Mouse (Mus musculus) stomach, embryonic 16.5 days (tissue): ENCODE results near the gene Rnf223. TPM values are rescaled to one million over a fixed set of nuclear protein-coding genes. Genes with fewer than 3 reads are reported as not detected.
"Not testable (repeated sequence)": the region's sequence is repeated elsewhere in the genome, so short reads cannot be mapped to it uniquely, and the experiment has no call there.

Experiments
- ATAC-seq: fragments of 200-750 bp; cut with Nextera tagmentation; 2 replicates; pipeline ENCODE4 v1.8.0; 2017; ENCODE audit warnings: moderate number of reproducible peaks, moderate TSS enrichment; ENCODE audit not compliant: insufficient read depth, low FRiP score
- H3K27ac ChIP-seq: fragments of 300-500 bp; sonication (generic); 2 replicates; pipeline ENCODE4 v1.5.1; 2014; ENCODE audit warnings: low read length
- H3K27me3 ChIP-seq: fragments of 300-500 bp; sonication (generic); 2 replicates; pipeline ENCODE4 v1.6.1; 2014; ENCODE audit warnings: low read length, control low read depth, mixed read lengths; ENCODE audit not compliant: control insufficient read depth, insufficient read depth
- H3K36me3 ChIP-seq: fragments of 300-500 bp; sonication (generic); 2 replicates; pipeline ENCODE4 v1.6.1; 2014; ENCODE audit warnings: low read length; ENCODE audit not compliant: control insufficient read depth, insufficient read depth
- H3K4me1 ChIP-seq: fragments of 300-500 bp; sonication (generic); 2 replicates; pipeline ENCODE4 v1.6.1; 2014; ENCODE audit warnings: low read length, control low read depth, mixed read lengths; ENCODE audit not compliant: control insufficient read depth, insufficient read depth
- H3K4me2 ChIP-seq: fragments of 300-500 bp; sonication (generic); 2 replicates; pipeline ENCODE4 v1.6.1; 2014; ENCODE audit warnings: low read depth, low read length, mixed read lengths
- H3K4me3 ChIP-seq: fragments of 300-500 bp; sonication (generic); replicated peaks from 2 replicates; pipeline ENCODE4 v1.5.1; 2014; ENCODE audit warnings: mild to moderate bottlenecking, low read length
- H3K9ac ChIP-seq: fragments of 300-500 bp; sonication (generic); 2 replicates; pipeline ENCODE4 v1.6.1; 2014; ENCODE audit warnings: low read length
- H3K9me3 ChIP-seq: fragments of 300-500 bp; sonication (generic); replicated peaks from 2 replicates; pipeline ENCODE4 v1.6.1; 2016; ENCODE audit warnings: low read length, control low read depth; ENCODE audit not compliant: control insufficient read depth
- WGBS: fragments of 180-500 bp; shearing (Covaris S2); extraction: QIAGEN DNeasy Blood & Tissue Kit; methylation state at CpG from one replicate; pipeline ENCODE4 v1.1.7; 2014; 5-methylcytosine and 5-hydroxymethylcytosine counted together
- polyA plus RNA-seq: library from polyadenylated mRNA; unstranded; fragments of >200 nt; fragmentation: Nextera tagmentation; extraction: Ambion mirVana; gene quantifications from 2 replicates; pipeline ENCODE4 v1.2.1, GENCODE M21; 2015

The Rnf223 gene
- polyA plus RNA-seq, 1 experiment from 2014 or later: 1.1 TPM

DNA sequence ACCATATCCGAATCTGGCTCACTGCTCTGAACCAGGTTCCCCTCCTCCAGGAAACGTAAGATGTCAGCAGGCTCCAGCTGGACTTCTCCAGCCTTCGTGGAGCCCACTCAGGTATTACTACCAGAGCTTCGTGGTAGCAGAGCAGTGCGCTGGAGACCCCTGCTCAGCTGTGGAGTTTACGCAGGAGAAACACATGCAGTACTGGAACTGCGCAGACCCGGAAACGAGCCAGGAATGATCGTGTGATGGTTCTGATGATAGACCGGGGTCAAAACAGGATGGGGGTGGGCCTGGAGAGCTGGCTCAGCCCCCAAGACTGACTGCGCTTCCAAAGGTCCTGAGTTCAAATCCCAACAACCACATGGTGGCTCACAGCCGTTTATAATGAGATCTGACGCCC, 5.5 kb downstream of the Rnf223 start:
- Histone ChIP-seq H3K9me3 (no peaks in the 10 kb centered on the region), H3K4me1 (no peaks in the 10 kb centered on the region), H3K9ac (no peak overlapping the region), H3K4me3 (no peak overlapping the region), H3K4me2 (no peak overlapping the region), H3K36me3 (no peaks in the 10 kb centered on the region), H3K27me3 (no peaks in the 10 kb centered on the region), H3K27ac (no peak overlapping the region)
- ATAC-seq: no peak
- 94% methylated on average over 14 of the region's 14 CpGs for WGBS

DNA sequence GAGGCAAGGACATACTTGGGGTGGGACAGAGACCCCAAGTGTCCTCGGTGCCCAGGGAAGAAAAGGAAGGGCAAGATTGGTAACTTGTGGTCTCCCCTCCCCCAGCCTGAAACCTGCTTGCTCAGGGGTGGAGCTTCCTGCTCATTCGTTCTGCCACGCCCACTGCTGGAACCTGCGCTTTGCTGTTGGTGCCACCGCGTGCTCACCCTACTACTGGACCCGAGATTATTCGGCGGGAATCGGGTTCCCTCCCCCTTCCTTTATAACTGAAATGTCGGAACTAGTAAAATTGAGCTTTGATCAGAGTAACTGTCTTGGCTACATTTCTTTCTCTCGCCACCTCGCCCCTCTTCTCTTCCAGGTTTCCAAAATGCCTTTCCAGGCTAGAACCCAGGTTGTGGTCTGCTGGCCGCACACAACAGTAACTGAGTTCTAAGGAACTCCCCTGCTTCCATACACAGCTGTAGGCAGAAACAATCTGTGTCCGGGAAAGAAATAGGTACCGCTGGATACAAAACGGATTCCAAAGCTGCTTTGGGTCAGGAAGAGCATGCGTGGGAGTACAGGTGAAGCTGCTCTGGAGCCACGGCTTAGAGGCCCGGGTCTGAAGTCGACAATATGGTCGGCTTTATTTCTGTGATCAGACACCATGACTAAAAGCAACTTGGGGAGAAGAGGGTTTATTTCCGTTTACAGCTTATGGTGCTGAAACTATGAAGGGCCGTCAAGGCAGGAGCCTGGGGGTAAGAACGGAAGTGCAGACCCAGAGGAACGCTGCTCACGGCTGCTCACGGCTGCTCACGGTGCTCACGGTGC, 6.2 kb downstream of the Rnf223 start:
- no peak overlapping the region for H3K27ac ChIP-seq
- no peaks in the 10 kb centered on the region for H3K27me3 ChIP-seq
- no peak overlapping the region for H3K9ac ChIP-seq
- no peaks in the 10 kb centered on the region for H3K4me1 ChIP-seq
- WGBS: 92% methylated on average over 29 of the region's 30 CpGs
- H3K9me3 ChIP-seq: no peaks in the 10 kb centered on the region
- no peak for ATAC-seq
- no peak overlapping the region for H3K4me2 ChIP-seq
- H3K36me3 ChIP-seq: no peaks in the 10 kb centered on the region
- H3K4me3 ChIP-seq: no peak overlapping the region

DNA sequence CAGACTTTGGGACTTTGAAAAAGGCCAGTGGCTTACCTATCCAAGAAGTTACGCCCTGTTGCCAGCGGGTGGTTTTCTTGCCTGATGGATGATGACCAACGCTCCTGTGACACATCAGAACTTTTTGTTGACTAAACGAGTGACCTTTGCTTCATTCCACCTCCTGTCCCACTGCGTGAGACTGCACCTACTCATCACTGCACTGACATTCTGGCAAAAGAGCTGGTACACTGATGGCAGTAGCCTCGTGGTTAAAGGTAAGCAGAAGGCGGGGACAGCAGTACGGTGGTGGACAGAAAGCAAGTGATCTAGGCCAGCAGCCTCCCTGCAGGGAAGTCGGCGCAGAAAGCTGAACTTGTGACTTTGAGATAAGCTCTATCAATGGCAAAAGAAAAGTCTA, 20.6 kb downstream of the Rnf223 start:
- not testable (repeated sequence) for H3K4me1 ChIP-seq, H3K27me3 ChIP-seq, H3K9ac ChIP-seq, H3K4me3 ChIP-seq, H3K27ac ChIP-seq, ATAC-seq, H3K9me3 ChIP-seq, H3K4me2 ChIP-seq, H3K36me3 ChIP-seq
- 76% methylated on average over 10 of the region's 10 CpGs for WGBS

DNA sequence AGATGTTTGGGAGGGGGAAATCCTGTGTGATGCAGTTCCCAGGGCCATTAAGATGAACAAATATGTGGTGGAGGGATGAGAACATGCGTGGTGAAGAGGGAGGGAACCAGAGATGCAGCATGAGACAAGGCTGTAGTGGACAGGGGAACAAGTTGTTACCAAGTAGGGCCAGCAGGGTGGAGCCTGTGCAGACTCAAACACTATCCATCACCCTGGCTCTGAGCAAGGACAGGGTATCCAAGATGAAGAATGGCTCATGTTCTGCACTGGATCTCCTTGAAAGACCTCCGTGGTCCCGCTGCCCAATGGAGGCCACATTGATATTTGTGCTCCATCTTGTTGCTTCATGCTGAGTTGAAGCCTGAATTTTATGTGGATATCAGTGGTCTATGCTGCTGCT, 24.5 kb downstream of the Rnf223 start:
- Histone ChIP-seq H3K4me1 (no peaks in the 10 kb centered on the region), H3K27me3 (no peaks in the 10 kb centered on the region), H3K9me3 (0 out of 2 replicates have a peak, but pooled peaks cover 5% of the 10 kb centered on the region), H3K36me3 (no peaks in the 10 kb centered on the region), H3K27ac (no peak overlapping the region), H3K4me2 (no peak overlapping the region), H3K4me3 (no peak overlapping the region), H3K9ac (no peak overlapping the region)
- ATAC-seq: no peak
- 84% methylated on average over 3 of the region's 3 CpGs for WGBS

DNA sequence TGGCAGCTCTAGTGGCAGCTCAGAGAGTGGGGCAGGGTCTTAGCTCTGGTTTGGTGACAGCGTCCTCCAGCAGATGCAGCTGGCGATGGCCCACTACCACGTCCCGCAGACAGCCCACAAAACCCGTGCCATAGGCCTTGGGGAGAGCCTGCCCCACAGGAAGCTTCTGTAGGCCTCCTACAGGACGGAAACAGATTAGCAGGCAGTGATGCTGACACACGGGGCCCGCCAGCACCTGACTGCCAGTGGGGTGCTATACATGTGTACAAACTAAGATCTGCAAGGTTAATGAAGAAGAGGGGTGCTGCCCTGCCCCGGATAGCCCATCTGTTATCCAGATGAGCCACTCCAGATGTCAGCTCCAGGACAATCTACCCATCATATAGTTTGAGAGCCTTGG, 36.2 kb downstream of the Rnf223 start:
- H3K4me1 ChIP-seq: no peaks in the 10 kb centered on the region
- H3K27ac ChIP-seq: no peak overlapping the region
- H3K4me3 ChIP-seq: no peak overlapping the region
- no peaks in the 10 kb centered on the region for H3K27me3 ChIP-seq
- no peak for ATAC-seq
- WGBS: 90% methylated on average over 9 of the region's 9 CpGs
- H3K36me3 ChIP-seq: peaks cover 40% of the 10 kb centered on the region
- no peak overlapping the region for H3K4me2 ChIP-seq
- H3K9ac ChIP-seq: no peak overlapping the region
- H3K9me3 ChIP-seq: peaks cover 13% of the 10 kb centered on the region

DNA sequence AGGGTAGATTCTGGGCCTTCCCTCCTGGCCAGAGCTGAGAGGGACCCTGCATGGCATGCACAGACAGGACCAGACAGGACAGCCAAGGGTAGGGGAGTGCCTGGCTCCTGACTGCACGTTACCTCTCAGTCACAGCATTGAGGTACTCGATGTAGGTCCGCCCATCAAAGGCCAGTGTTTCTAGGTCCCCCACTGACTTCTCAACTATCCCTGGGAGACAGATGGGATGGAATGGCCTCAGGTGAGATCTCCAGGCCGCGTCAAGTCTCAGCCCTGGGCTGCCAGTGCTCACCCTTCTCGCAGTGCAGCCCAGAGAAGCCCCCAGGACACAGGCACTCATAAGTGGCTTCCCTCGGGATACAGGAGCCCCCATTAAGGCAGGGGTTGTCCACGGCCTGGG, 38.3 kb downstream of the Rnf223 start:
- WGBS: 91% methylated on average over 8 of the region's 8 CpGs
- Histone ChIP-seq H3K36me3 (peaks cover 50% of the 10 kb centered on the region), H3K9ac (no peak overlapping the region)

DNA sequence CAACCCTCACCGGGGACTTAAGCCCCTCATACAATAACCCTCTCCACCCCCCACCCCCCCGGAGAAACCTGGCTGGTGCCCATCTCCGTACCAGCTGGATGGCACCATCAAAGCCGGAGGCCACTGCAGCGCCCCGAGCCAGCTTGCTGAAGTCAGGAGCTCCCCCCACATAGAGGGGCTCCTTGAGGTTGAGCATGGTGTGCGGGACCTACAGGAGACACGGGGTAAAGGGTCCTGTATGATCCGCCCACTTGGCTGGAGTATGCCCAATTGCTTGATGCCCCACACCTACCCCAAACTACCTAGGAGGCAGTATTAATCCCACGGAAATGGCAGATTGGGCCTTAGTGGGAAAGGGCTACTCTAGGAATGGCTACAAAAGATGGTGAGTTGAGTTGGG, 38.8 kb downstream of the Rnf223 start:
- WGBS: 95% methylated on average over 10 of the region's 10 CpGs
- no peak overlapping the region for H3K4me3 ChIP-seq
- H3K9ac ChIP-seq: no peak overlapping the region
- no peaks in the 10 kb centered on the region for H3K9me3 ChIP-seq
- H3K4me2 ChIP-seq: no peak overlapping the region
- no peaks in the 10 kb centered on the region for H3K4me1 ChIP-seq
- ATAC-seq: no peak
- no peak overlapping the region for H3K27ac ChIP-seq
- peaks cover 48% of the 10 kb centered on the region for H3K36me3 ChIP-seq
- H3K27me3 ChIP-seq: no peaks in the 10 kb centered on the region

More for the DNA sequence above, 38.3 kb downstream of the Rnf223 start:
- Histone ChIP-seq H3K4me1 (no peaks in the 10 kb centered on the region), H3K4me2 (no peak overlapping the region), H3K4me3 (no peak overlapping the region), H3K27ac (no peak overlapping the region), H3K27me3 (no peaks in the 10 kb centered on the region), H3K9me3 (no peaks in the 10 kb centered on the region)
- ATAC-seq: no peak

DNA sequence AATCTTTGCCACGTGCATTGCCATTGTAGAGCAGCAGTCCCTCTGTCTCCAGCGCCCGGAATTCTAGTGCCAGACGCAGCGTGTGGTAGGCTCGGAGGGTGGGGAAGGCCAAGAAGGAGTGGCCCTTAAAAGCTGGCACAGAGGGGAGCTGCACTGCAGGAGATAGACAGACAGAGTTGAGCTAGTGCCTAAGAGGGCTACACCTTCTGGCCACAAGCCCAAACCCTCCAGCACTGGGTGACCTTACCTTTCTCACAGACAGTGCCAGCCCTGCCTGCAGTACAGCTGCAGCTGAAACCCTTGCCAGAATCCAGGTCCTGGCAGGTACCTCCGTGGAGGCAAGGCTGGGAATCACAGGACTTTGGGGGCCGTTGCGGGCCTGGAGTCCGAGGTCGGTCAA, 41.5 kb downstream of the Rnf223 start:
- H3K27me3 ChIP-seq: no peaks in the 10 kb centered on the region
- no peaks in the 10 kb centered on the region for H3K4me1 ChIP-seq
- H3K4me3 ChIP-seq: no peak overlapping the region
- 92% methylated on average over 11 of the region's 11 CpGs for WGBS
- no peak for ATAC-seq
- no peak overlapping the region for H3K27ac ChIP-seq
- H3K9ac ChIP-seq: no peak overlapping the region
- H3K9me3 ChIP-seq: no peaks in the 10 kb centered on the region
- H3K36me3 ChIP-seq: peaks cover 52% of the 10 kb centered on the region
- no peak overlapping the region for H3K4me2 ChIP-seq

DNA sequence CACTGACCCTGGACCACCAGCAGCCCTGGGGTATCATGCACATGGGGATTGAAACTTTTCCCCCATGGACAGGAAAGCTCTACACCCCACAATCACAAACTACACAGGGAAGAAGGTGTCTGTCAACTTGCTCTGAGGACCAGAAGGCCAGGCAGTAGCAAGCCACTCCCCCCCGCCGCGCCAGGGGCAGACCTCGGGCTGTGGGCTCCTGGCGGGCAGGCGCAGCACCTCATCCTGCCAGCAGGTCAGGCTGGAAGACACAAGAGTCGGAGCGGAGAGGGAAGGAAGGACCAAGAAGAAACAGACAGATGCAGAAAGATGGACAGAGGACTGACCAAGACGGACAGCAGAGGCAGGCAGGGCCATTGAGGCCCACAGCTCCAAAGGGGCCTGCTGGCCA, 47.3 kb downstream of the Rnf223 start:
- Histone ChIP-seq H3K9ac (no peak overlapping the region), H3K36me3 (peaks cover 33% of the 10 kb centered on the region), H3K4me2 (no peak overlapping the region), H3K4me1 (no peaks in the 10 kb centered on the region), H3K27me3 (no peaks in the 10 kb centered on the region), H3K9me3 (no peaks in the 10 kb centered on the region), H3K27ac (no peak overlapping the region), H3K4me3 (no peak overlapping the region)
- 90% methylated on average over 9 of the region's 9 CpGs for WGBS
- no peak for ATAC-seq
